Mouse (Mus musculus): ENCODE data around the gene Wdr86. TPM values are rescaled to one million over a fixed set of nuclear protein-coding genes. Genes with fewer than 3 reads are reported as not detected.

The Wdr86 gene
- polyA plus RNA-seq, 1 experiment from 2014 or later: 4.2 TPM

DNA sequence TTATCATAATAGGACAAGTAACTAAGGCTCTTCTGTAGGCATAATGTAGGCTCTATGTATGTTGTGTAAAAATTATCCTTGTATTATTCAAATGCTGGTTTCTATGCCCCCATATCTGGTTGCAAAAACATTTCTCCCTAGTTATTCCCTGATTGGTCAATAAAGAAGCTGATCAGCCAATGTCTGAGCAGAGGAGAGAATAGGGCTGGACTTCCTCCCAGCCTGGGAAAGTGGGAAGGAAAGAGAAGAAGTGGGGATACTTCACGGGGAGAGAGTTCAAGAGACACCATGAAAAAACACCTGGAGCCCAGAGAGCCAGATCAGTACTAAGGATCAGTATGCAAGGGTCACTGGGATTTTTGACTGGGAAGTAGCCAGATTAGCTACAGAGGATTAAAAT lies 49.1 kb downstream of the Wdr86 start:
- no peaks in the 10 kb centered on the region for H3K27me3 ChIP-seq (ENCODE audit: control insufficient read depth, insufficient read depth, low read length)
- WGBS: 52% methylated on average over 1 of the region's 1 CpGs
- peaks cover 7% of the 10 kb centered on the region for H3K4me1 ChIP-seq (ENCODE audit: control insufficient read depth, insufficient read depth, low read length)
- H3K27ac ChIP-seq (ENCODE audit: low read length): no peak overlapping the region
- H3K4me3 ChIP-seq (ENCODE audit: low read length): no peak overlapping the region
- no peak overlapping the region for H3K4me2 ChIP-seq (ENCODE audit: low read depth, low read length)
- no peak for ATAC-seq (replicated peaks; ENCODE audit: extremely low read depth, insufficient read depth, low FRiP score)
- no peak overlapping the region for H3K9ac ChIP-seq (ENCODE audit: low read length)
- H3K9me3 ChIP-seq (replicated peaks; ENCODE audit: control insufficient read depth, low read length): no peaks in the 10 kb centered on the region; the same call in 1 of the 2 replicates
- no peaks in the 10 kb centered on the region for H3K36me3 ChIP-seq (ENCODE audit: control insufficient read depth, insufficient read depth)

DNA sequence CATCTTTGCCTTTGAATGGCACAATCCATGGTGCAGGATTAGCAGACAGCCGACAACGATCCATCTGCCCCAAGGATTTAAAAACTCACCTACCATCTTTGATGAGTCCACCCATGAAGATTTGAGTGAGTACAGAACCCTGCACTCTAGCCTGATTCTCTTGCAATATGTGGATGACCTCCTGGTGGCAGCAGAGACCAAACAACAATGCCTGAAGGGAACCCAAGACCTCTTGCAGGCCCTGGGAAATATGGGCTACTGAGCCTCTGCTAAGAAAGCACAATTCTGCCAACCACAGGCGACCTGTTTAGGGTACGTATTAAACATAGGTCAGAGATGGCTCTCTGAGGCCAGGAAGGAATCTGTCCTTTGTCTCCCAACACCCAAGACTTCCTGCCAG lies 56.3 kb downstream of the Wdr86 start:
- Histone ChIP-seq H3K36me3 (ENCODE audit: control insufficient read depth, insufficient read depth) (no peaks in the 10 kb centered on the region), H3K9ac (ENCODE audit: low read length) (no peak overlapping the region), H3K27ac (ENCODE audit: low read length) (no peak overlapping the region), H3K4me2 (ENCODE audit: low read depth, low read length) (no peak overlapping the region), H3K4me1 (ENCODE audit: control insufficient read depth, insufficient read depth, low read length) (no peaks in the 10 kb centered on the region), H3K4me3 (ENCODE audit: low read length) (no peak overlapping the region), H3K27me3 (ENCODE audit: control insufficient read depth, insufficient read depth, low read length) (no peaks in the 10 kb centered on the region), H3K9me3 (replicated peaks; ENCODE audit: control insufficient read depth, low read length) (no peaks in the 10 kb centered on the region; the same call in 1 of the 2 replicates)
- ATAC-seq (replicated peaks; ENCODE audit: extremely low read depth, insufficient read depth, low FRiP score): no peak
- WGBS: 18% methylated on average over 4 of the region's 4 CpGs

Other genes starting within 250 kb of the Wdr86 start
- not detected in 2 replicates for gene Gbx1, start 203.5 kb downstream of the Wdr86 start, polyA plus RNA-seq (2015; fragmentation: Nextera tagmentation; extraction: Ambion mirVana)
- 10.1 and 10.2 TPM in 2 replicates for gene Asb10, start 189.7 kb downstream of the Wdr86 start, polyA plus RNA-seq (2015; fragmentation: Nextera tagmentation; extraction: Ambion mirVana)
- gene 4931409K22Rik, start 173.9 kb downstream of the Wdr86 start, polyA plus RNA-seq (2015; fragmentation: Nextera tagmentation; extraction: Ambion mirVana): not detected in 2 replicates
- 68.1 and 72.6 TPM in 2 replicates for gene Abcf2, start 153.3 kb downstream of the Wdr86 start, polyA plus RNA-seq (2015; fragmentation: Nextera tagmentation; extraction: Ambion mirVana)
- gene Chpf2, start 144.0 kb downstream of the Wdr86 start, polyA plus RNA-seq (2015; fragmentation: Nextera tagmentation; extraction: Ambion mirVana): 14.4 and 14.8 TPM in 2 replicates
- 47.4 and 48.3 TPM in 2 replicates for gene Smarcd3, start 106.3 kb downstream of the Wdr86 start, polyA plus RNA-seq (2015; fragmentation: Nextera tagmentation; extraction: Ambion mirVana)
- gene Nub1, start 45.2 kb downstream of the Wdr86 start, polyA plus RNA-seq (2015; fragmentation: Nextera tagmentation; extraction: Ambion mirVana): 25.8 and 27.1 TPM in 2 replicates
- gene Crygn, start 27.3 kb upstream of the Wdr86 start, polyA plus RNA-seq (2015; fragmentation: Nextera tagmentation; extraction: Ambion mirVana): 1.7 and 2.2 TPM in 2 replicates
- 242 and 283 TPM in 2 replicates for gene Rheb, start 111.9 kb upstream of the Wdr86 start, polyA plus RNA-seq (2015; fragmentation: Nextera tagmentation; extraction: Ambion mirVana)